Mouse (Mus musculus) stomach, embryonic 16.5 days (tissue): ENCODE results near the gene Faah. TPM values are rescaled to one million over a fixed set of nuclear protein-coding genes. Genes with fewer than 3 reads are reported as not detected.
A peak's percentile ranks its signal among the peaks of the same experiment; 100 is the strongest.

Experiments used
- ATAC-seq: fragments of 200-750 bp; cut with Nextera tagmentation; 2 replicates; pipeline ENCODE4 v1.8.0; 2017; ENCODE audit warnings: moderate number of reproducible peaks, moderate TSS enrichment; ENCODE audit not compliant: insufficient read depth, low FRiP score
- H3K27ac ChIP-seq: fragments of 300-500 bp; sonication (generic); 2 replicates; pipeline ENCODE4 v1.5.1; 2014; ENCODE audit warnings: low read length
- H3K27me3 ChIP-seq: fragments of 300-500 bp; sonication (generic); 2 replicates; pipeline ENCODE4 v1.6.1; 2014; ENCODE audit warnings: low read length, control low read depth, mixed read lengths; ENCODE audit not compliant: control insufficient read depth, insufficient read depth
- H3K36me3 ChIP-seq: fragments of 300-500 bp; sonication (generic); 2 replicates; pipeline ENCODE4 v1.6.1; 2014; ENCODE audit warnings: low read length; ENCODE audit not compliant: control insufficient read depth, insufficient read depth
- H3K4me1 ChIP-seq: fragments of 300-500 bp; sonication (generic); 2 replicates; pipeline ENCODE4 v1.6.1; 2014; ENCODE audit warnings: low read length, control low read depth, mixed read lengths; ENCODE audit not compliant: control insufficient read depth, insufficient read depth
- H3K4me2 ChIP-seq: fragments of 300-500 bp; sonication (generic); 2 replicates; pipeline ENCODE4 v1.6.1; 2014; ENCODE audit warnings: low read depth, low read length, mixed read lengths
- H3K4me3 ChIP-seq: fragments of 300-500 bp; sonication (generic); replicated peaks from 2 replicates; pipeline ENCODE4 v1.5.1; 2014; ENCODE audit warnings: mild to moderate bottlenecking, low read length
- H3K9ac ChIP-seq: fragments of 300-500 bp; sonication (generic); 2 replicates; pipeline ENCODE4 v1.6.1; 2014; ENCODE audit warnings: low read length
- H3K9me3 ChIP-seq: fragments of 300-500 bp; sonication (generic); replicated peaks from 2 replicates; pipeline ENCODE4 v1.6.1; 2016; ENCODE audit warnings: low read length, control low read depth; ENCODE audit not compliant: control insufficient read depth
- WGBS: fragments of 180-500 bp; shearing (Covaris S2); extraction: QIAGEN DNeasy Blood & Tissue Kit; methylation state at CpG from one replicate; pipeline ENCODE4 v1.1.7; 2014; 5-methylcytosine and 5-hydroxymethylcytosine counted together
- polyA plus RNA-seq: library from polyadenylated mRNA; unstranded; fragments of >200 nt; fragmentation: Nextera tagmentation; extraction: Ambion mirVana; gene quantifications from 2 replicates; pipeline ENCODE4 v1.2.1, GENCODE M21; 2015

Faah gene
- polyA plus RNA-seq, 1 experiment from 2014 or later, result 15.9 TPM

GRCm38 (mm10) chr4:116047681-116048080 lies 30.0 kb upstream of the Faah start:
- no peaks in the 10 kb centered on the region for H3K27me3 ChIP-seq
- no peak overlapping the region for H3K9ac ChIP-seq
- H3K27ac ChIP-seq, result no peak overlapping the region
- 77% methylated on average over 1 of the region's 1 CpGs for WGBS
- ATAC-seq, result no peak
- no peak overlapping the region for H3K4me2 ChIP-seq
- H3K36me3 ChIP-seq, result no peaks in the 10 kb centered on the region
- H3K4me3 ChIP-seq, result no peak overlapping the region
- H3K4me1 ChIP-seq, result peaks cover 9% of the 10 kb centered on the region
- no peaks in the 10 kb centered on the region for H3K9me3 ChIP-seq

GRCm38 (mm10) chr4:116046604-116047003 lies 28.9 kb upstream of the Faah start:
- no peak overlapping the region for H3K27ac ChIP-seq
- H3K4me1 ChIP-seq, result peaks cover 4% of the 10 kb centered on the region; the same call in 1 of the 2 replicates
- H3K27me3 ChIP-seq, result no peaks in the 10 kb centered on the region
- H3K4me2 ChIP-seq, result no peak overlapping the region
- no peaks in the 10 kb centered on the region for H3K36me3 ChIP-seq
- H3K9me3 ChIP-seq, result no peaks in the 10 kb centered on the region
- ATAC-seq, result no peak
- no peak overlapping the region for H3K4me3 ChIP-seq
- no peak overlapping the region for H3K9ac ChIP-seq
- WGBS, result 81% methylated on average over 2 of the region's 2 CpGs

DNA sequence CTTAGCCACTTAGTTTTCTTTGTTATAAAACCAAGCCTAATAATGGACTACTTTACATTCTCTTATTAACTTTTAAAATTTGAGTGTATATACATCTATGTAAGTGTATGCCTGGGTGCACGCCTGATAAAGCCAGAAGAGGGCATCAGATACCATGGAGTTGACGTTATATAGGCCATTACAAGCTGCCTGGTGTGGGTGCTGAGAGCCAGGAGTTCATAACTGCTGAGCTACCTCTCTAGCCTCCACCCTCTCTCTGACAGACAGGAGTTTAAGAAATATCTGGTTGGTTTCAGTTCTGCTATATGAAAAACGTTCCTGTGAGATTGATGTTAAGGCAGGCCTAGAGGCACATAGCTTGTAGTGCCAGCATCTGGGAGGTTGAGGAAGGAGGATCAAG lies 24.5 kb upstream of the Faah start:
- H3K36me3 ChIP-seq, result no peaks in the 10 kb centered on the region
- no peak overlapping the region for H3K4me3 ChIP-seq
- H3K9me3 ChIP-seq, result no peaks in the 10 kb centered on the region
- ATAC-seq, result no peak
- no peak overlapping the region for H3K27ac ChIP-seq
- no peaks in the 10 kb centered on the region for H3K4me1 ChIP-seq
- 77% methylated on average over 3 of the region's 3 CpGs for WGBS
- no peak overlapping the region for H3K4me2 ChIP-seq
- H3K9ac ChIP-seq, result no peak overlapping the region
- H3K27me3 ChIP-seq, result no peaks in the 10 kb centered on the region

DNA sequence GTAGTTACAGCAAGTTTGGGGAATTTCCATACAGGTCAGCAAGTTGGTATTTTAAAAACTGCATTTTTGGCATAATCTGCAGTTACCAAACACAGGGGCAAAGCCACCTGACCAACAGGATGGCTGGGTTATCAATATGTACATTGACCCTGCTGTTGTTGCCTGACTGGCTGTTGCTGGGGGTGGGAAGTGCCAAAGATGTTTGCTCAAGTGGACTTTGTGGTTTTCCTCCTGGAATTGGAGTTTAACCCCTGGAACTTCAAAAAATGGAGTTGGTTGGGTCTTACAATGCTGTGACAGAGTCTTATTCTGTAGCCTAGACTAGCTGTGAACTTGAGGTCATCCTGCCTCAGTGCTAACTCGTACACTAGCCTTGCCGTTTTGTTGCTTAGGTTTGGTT lies 22.7 kb upstream of the Faah start:
- WGBS, result 80% methylated on average over 2 of the region's 2 CpGs
- Histone ChIP-seq H3K9ac (no peak overlapping the region), H3K27ac (no peak overlapping the region), H3K4me2 (no peak overlapping the region), H3K4me1 (no peaks in the 10 kb centered on the region), H3K36me3 (no peaks in the 10 kb centered on the region; the same call in 1 of the 2 replicates), H3K27me3 (no peaks in the 10 kb centered on the region), H3K9me3 (no peaks in the 10 kb centered on the region), H3K4me3 (no peak overlapping the region)
- no peak for ATAC-seq

GRCm38 (mm10) chr4:116033374-116033773 lies 15.6 kb upstream of the Faah start:
- Histone ChIP-seq H3K4me3 (no peak overlapping the region), H3K4me1 (no peaks in the 10 kb centered on the region), H3K27ac (no peak overlapping the region), H3K9me3 (no peaks in the 10 kb centered on the region), H3K36me3 (no peaks in the 10 kb centered on the region; the same call in 1 of the 2 replicates), H3K4me2 (no peak overlapping the region), H3K9ac (no peak overlapping the region), H3K27me3 (no peaks in the 10 kb centered on the region)
- ATAC-seq, result no peak
- WGBS, result 88% methylated on average over 5 of the region's 5 CpGs

- ATAC-seq, result no peak
- Histone ChIP-seq H3K4me2 (no peak overlapping the region), H3K27me3 (no peaks in the 10 kb centered on the region), H3K36me3 (no peaks in the 10 kb centered on the region; the same call in 1 of the 2 replicates), H3K27ac (no peak overlapping the region), H3K9ac (no peak overlapping the region), H3K4me3 (no peak overlapping the region), H3K4me1 (no peaks in the 10 kb centered on the region), H3K9me3 (no peaks in the 10 kb centered on the region)
- WGBS, result 88% methylated on average over 9 of the region's 9 CpGs
These were observed 15.2 kb upstream of the Faah start for GRCm38 (mm10) chr4:116032906-116033305.

DNA sequence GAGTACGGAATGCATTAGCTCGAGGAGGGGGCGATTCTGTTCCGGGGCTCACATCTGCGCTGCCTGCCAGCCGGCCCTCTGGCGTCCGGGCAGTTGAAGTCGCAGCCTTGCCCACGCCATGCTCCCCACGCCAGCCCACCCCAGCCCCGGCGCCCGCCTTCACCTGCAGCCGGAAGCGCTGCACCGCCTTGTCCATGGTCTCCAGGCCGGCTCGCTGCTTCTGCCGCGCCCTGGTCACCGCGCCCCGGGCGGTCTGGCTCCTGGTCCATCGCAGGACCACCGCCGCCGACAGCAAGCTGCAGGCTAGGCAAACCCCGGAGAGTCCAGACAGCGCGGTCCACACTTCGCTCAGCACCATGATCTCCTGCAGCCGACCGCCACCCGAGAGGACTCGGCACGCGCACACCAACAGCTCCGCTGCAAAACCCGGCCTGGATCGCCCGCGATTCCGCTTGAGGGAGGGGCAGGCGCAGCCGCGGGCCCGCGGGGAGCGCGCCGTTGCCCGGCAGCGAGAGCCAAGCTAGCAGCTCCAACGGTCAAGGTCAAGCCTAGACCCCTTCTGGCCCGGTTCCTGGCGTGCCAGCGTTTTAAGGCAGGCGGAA lies 325 bp downstream of the Faah start:
- H3K4me1 ChIP-seq, result 0 out of 2 replicates have a peak, but pooled peaks cover 2% of the 10 kb centered on the region
- peak overlapping the region; percentile 77 for H3K9ac ChIP-seq
- H3K9me3 ChIP-seq, result no peaks in the 10 kb centered on the region
- under 1% methylated on average over 60 of the region's 60 CpGs for WGBS
- ATAC-seq, result peak; percentile 78
- peak overlapping the region; percentile 49; the same call in 1 of the 2 replicates for H3K27ac ChIP-seq
- H3K4me2 ChIP-seq, result peak overlapping the region; percentile 97
- peak overlapping the region; percentile 70 for H3K4me3 ChIP-seq
- H3K27me3 ChIP-seq, result peaks cover 30% of the 10 kb centered on the region
- H3K36me3 ChIP-seq, result no peaks in the 10 kb centered on the region

DNA sequence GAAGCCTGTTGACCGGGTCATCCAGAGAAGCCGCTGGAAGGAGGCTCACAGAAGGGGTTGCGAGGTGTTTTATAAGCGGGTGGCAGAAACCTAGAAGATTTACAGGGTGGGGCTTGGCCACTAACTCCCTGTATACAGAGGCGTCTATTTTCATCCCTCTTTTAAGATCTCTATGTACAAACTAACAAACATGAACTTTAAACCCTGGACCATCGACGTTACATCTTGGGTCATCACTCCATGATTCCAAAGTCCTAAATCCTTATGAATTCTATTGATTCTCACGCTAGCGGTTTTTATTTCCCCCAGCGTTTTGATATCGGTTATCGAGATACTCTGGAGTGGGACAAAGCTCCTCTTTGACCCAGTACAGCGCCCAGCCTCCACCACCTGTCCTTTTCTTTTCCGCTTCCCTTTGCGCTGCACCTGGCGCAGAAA lies 845 bp downstream of the Faah start:
- Histone ChIP-seq H3K9me3 (no peaks in the 10 kb centered on the region), H3K27me3 (peaks cover 28% of the 10 kb centered on the region), H3K4me2 (peak overlapping the region; percentile 97), H3K9ac (peak overlapping the region; percentile 77), H3K4me3 (peak overlapping the region; percentile 70), H3K4me1 (0 out of 2 replicates have a peak, but pooled peaks cover 2% of the 10 kb centered on the region), H3K27ac (no peak overlapping the region), H3K36me3 (no peaks in the 10 kb centered on the region)
- ATAC-seq, result no peak
- 9% methylated on average over 16 of the region's 16 CpGs for WGBS

GRCm38 (mm10) chr4:116016396-116016795 lies 1.3 kb downstream of the Faah start:
- Histone ChIP-seq H3K27me3 (peaks cover 28% of the 10 kb centered on the region), H3K27ac (no peak overlapping the region), H3K36me3 (no peaks in the 10 kb centered on the region), H3K4me1 (0 out of 2 replicates have a peak, but pooled peaks cover 2% of the 10 kb centered on the region), H3K4me2 (peak overlapping the region; percentile 97), H3K9ac (no peak overlapping the region), H3K9me3 (no peaks in the 10 kb centered on the region), H3K4me3 (peak overlapping the region; percentile 70)
- ATAC-seq, result no peak
- 53% methylated on average over 3 of the region's 3 CpGs for WGBS
